Mouse (Mus musculus) spleen, adult 2 months (tissue): Measurements from ENCODE around the gene Rufy4.

Experiments
- CTCF ChIP-seq: fragments of 200-500 bp; IDR thresholded peaks from 2 replicates; pipeline ENCODE4 v1.5.1; 2011; ENCODE audit warnings: mild to moderate bottlenecking, inconsistent platforms; ENCODE audit not compliant: insufficient read depth, insufficient read length, insufficient replicate concordance; ENCODE audit errors: extremely low read depth
- POLR2A ChIP-seq: fragments of 200-500 bp; IDR thresholded peaks from 2 replicates; pipeline ENCODE4 v1.6.1; 2011; ENCODE audit warnings: low read depth, low read length, inconsistent platforms

GRCm38 (mm10) chr1:74113071-74113470 lies 12.3 kb upstream of the Rufy4 start:
- TF ChIP-seq CTCF = no peak
- no peak for TF ChIP-seq POLR2A
